Comparison of ENCODE assay signal across 9 mouse cellular contexts in the genomic region with DNA sequence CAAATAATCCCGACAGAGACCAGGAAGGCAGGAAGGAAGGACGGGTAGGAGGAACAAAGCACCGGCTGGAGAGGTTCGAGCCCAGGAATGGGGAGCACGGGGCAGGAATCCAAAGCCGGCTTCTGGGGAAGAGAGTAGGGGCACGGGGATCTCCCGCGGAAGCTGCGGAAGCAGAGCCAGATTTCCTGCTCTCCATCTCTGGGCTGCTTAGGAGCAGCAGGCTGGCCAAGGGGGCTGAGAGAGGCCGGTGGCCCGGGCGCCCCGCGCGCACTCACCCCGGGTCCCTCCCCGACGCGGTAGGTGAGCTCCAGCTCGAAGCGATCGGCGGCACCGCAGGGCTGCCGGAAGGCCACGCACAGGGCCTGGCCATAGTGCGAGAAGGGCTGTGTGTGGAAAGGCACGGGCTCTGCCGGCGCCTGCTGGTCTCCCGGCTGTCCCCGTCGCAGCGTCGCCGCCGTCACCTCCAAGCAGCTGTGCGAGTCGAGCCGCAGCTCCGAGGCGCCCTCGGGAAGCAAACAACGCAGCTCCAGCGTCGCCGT. TPM values are rescaled to one million over a fixed set of nuclear protein-coding genes. Genes with fewer than 3 reads are reported as not detected.
A peak's percentile ranks its signal among the peaks of the same experiment; 100 is the strongest.
DNase-seq lines count a peak whose midpoint lies in the region; ATAC-seq and TF ChIP-seq lines count a peak whose summit lies in the region.
"Had no signal": no experiment of that assay in that cellular context is flagged by ENCODE, and none has a peak within 500 bp of the region (broad histone marks: within the 10 kb centered on the region; RNA-seq: fewer than 3 reads in every experiment).

No protein-coding gene starts in this region.

- DNase-seq in adrenal gland, postnatal 10 days, result peak; percentile 56
- DNase-seq in adrenal gland, adult (ENCODE audit: inconsistent age in 2 of 2, low spot score in 1 of 2), result no peak
- DNase-seq in thymus, adult 2 months, result no peak
- no peak for DNase-seq in thymus, postnatal 0 days (ENCODE audit: low spot score)
- DNase-seq in gastrocnemius, postnatal 10 days, result peak; percentile 45
- peak; percentile 49 for DNase-seq in lung, postnatal 10 days
- DNase-seq in right cerebral cortex, postnatal 14 days, result peak; percentile 13

- H3K9me3 ChIP-seq in intestine, postnatal 0 days (ENCODE audit: control insufficient read depth), result no peaks in the 10 kb centered on the region

- H3K4me3 ChIP-seq in thymus, adult 2 months (ENCODE audit: control insufficient read depth, insufficient read depth, low read length), result peak overlapping the region; percentile 82
- H3K4me3 ChIP-seq in intestine, postnatal 0 days (ENCODE audit: low read depth, low read length), result peak overlapping the region; percentile 83

- H3K9ac ChIP-seq in intestine, postnatal 0 days (ENCODE audit: low read depth, low read length), result peak overlapping the region; percentile 96

- H3K27me3 ChIP-seq in thymus, adult 2 months (ENCODE audit: control insufficient read depth, insufficient read depth, low read length), result no peaks in the 10 kb centered on the region
- H3K27me3 ChIP-seq in intestine, postnatal 0 days (replicated peaks; ENCODE audit: control insufficient read depth, insufficient read depth, low read length), result no peaks in the 10 kb centered on the region

- no peak overlapping the region for H3K27ac ChIP-seq in thymus, adult 2 months (ENCODE audit: control insufficient read depth, insufficient read depth, low read length)
- H3K27ac ChIP-seq in intestine, postnatal 0 days (ENCODE audit: low read depth, low read length), result peak overlapping the region; percentile 99

- TF ChIP-seq CTCF in thymus, adult 2 months (IDR thresholded peaks at IDR 0.05; ENCODE audit: borderline replicate concordance, control insufficient read depth, extremely low read depth, insufficient read depth, low read length, poor library complexity), result no peak
- TF ChIP-seq CTCF in intestine, postnatal 0 days (IDR thresholded peaks at IDR 0.05; ENCODE audit: low read depth), result no peak

- peak; percentile 52 for ATAC-seq in intestine, postnatal 0 days

- H3K4me2 ChIP-seq in intestine, postnatal 0 days (replicated peaks; ENCODE audit: low read depth), result peak overlapping the region; percentile 82

- H3K4me1 ChIP-seq in thymus, adult 2 months (replicated peaks; ENCODE audit: control insufficient read depth, insufficient read depth, low read length), result peaks cover 17% of the 10 kb centered on the region
- no peaks in the 10 kb centered on the region for H3K4me1 ChIP-seq in intestine, postnatal 0 days (replicated peaks; ENCODE audit: control insufficient read depth, insufficient read depth, low read length)

- no peak for TF ChIP-seq POLR2A in thymus, adult 2 months (IDR thresholded peaks at IDR 0.05; ENCODE audit: control insufficient read depth, extremely low read depth, insufficient read depth, low read length, poor library complexity)

- under 1% methylated on average over 48 of the region's 48 CpGs for WGBS in thymus, adult 2 months
- 1% methylated on average over 43 of the region's 48 CpGs for WGBS in intestine, postnatal 0 days

- no peaks in the 10 kb centered on the region; the same call in 1 of the 2 replicates for H3K36me3 ChIP-seq in thymus, adult 2 months (ENCODE audit: control insufficient read depth, insufficient read depth, low read length)
- H3K36me3 ChIP-seq in intestine, postnatal 0 days (ENCODE audit: control insufficient read depth, insufficient read depth), result peaks cover 11% of the 10 kb centered on the region

RNA-seq across cellular contexts. Expression of a gene that starts 0.5 kb away (rescaled TPM):
- total RNA-seq in adrenal gland, postnatal 10 days (2021), result 10 to 100 TPM; 40.0 to 56.1 TPM
- polyA plus RNA-seq in thymus, adult 2 months (2012; rRNA removed), result 32.0 and 37.2 TPM in 2 replicates
- polyA plus RNA-seq in thymus, postnatal 0 days (2015; fragmentation: Nextera tagmentation; extraction: Ambion mirVana), result 58.1 and 66.1 TPM in 2 replicates
- total RNA-seq in gastrocnemius, postnatal 10 days (2021), result 10 to 100 TPM; 11.4 to 16.8 TPM
- polyA plus RNA-seq in intestine, postnatal 0 days (2015; fragmentation: Nextera tagmentation; extraction: Ambion mirVana), result 136 and 141 TPM in 2 replicates

RNA-seq across cellular contexts. Expression of a gene that starts 25.0 kb away (rescaled TPM):
- total RNA-seq in adrenal gland, postnatal 10 days (2021), result under 1 TPM; 0.21 to 0.39 TPM
- 4.2 and 4.6 TPM in 2 replicates for polyA plus RNA-seq in thymus, adult 2 months (2012; rRNA removed)
- 4.4 and 5.0 TPM in 2 replicates for polyA plus RNA-seq in thymus, postnatal 0 days (2015; fragmentation: Nextera tagmentation; extraction: Ambion mirVana)
- under 1 TPM; 0.23 to 0.25 TPM for total RNA-seq in gastrocnemius, postnatal 10 days (2021)
- 159 and 164 TPM in 2 replicates for polyA plus RNA-seq in intestine, postnatal 0 days (2015; fragmentation: Nextera tagmentation; extraction: Ambion mirVana)
- total RNA-seq: heart, postnatal 36 days had no signal

RNA-seq across cellular contexts. Expression of a gene that starts 30.2 kb away (rescaled TPM):
- total RNA-seq in adrenal gland, postnatal 10 days (2021), result 100 to 1,000 TPM; 277 to 292 TPM
- polyA plus RNA-seq in thymus, adult 2 months (2012; rRNA removed), result 44.8 and 50.3 TPM in 2 replicates
- 235 TPM in 2 replicates for polyA plus RNA-seq in thymus, postnatal 0 days (2015; fragmentation: Nextera tagmentation; extraction: Ambion mirVana)
- total RNA-seq in gastrocnemius, postnatal 10 days (2021), result 100 to 1,000 TPM; 201 to 217 TPM
- 257 and 271 TPM in 2 replicates for polyA plus RNA-seq in intestine, postnatal 0 days (2015; fragmentation: Nextera tagmentation; extraction: Ambion mirVana)

RNA-seq across cellular contexts. Expression of a gene that starts 41.3 kb away (rescaled TPM):
- 1 to 10 TPM; 1.7 to 3.8 TPM for total RNA-seq in adrenal gland, postnatal 10 days (2021)
- 2.4 and 3.4 TPM in 2 replicates for polyA plus RNA-seq in thymus, adult 2 months (2012; rRNA removed)
- 0.55 and 0.89 TPM in 2 replicates for polyA plus RNA-seq in thymus, postnatal 0 days (2015; fragmentation: Nextera tagmentation; extraction: Ambion mirVana)
- 1 to 10 TPM; 2.5 to 3.7 TPM for total RNA-seq in gastrocnemius, postnatal 10 days (2021)
- polyA plus RNA-seq in intestine, postnatal 0 days (2015; fragmentation: Nextera tagmentation; extraction: Ambion mirVana), result 11.8 and 13.5 TPM in 2 replicates

Comparison
In these comparisons a context has a peak if more than half of its experiments do, and no peak if none do; other contexts are left out.
1. DNase-seq: peak in adrenal gland, postnatal 10 days (single experiment), gastrocnemius, postnatal 10 days (single experiment), lung, postnatal 10 days (single experiment) and right cerebral cortex, postnatal 14 days (single experiment); none in adrenal gland, adult (0 of 2), thymus, adult 2 months (single experiment) and thymus, postnatal 0 days (single experiment).
2. RNA of a gene that starts 25.0 kb away (polyA plus RNA-seq): 159 to 164 TPM in intestine, postnatal 0 days; 4.4 to 5.0 TPM in thymus, postnatal 0 days and 4.2 to 4.6 TPM in thymus, adult 2 months; every median in the first group is over 10 times any median in the second.